Comparison of ENCODE assay signal across 10 mouse cellular contexts in genomic region chr1:154688876-154689665, GRCm38 (mm10).
DNase-seq lines count a peak whose midpoint lies in the region; ATAC-seq lines count a peak whose summit lies in the region.
"Had no signal": no experiment of that assay in that cellular context is flagged by ENCODE, and none has a peak within 500 bp of the region (broad histone marks: within the 10 kb centered on the region; RNA-seq: fewer than 3 reads in every experiment).

No protein-coding gene starts in this region.

- H3K4me2 ChIP-seq in midbrain, embryonic 13.5 days (replicated peaks), result no peak overlapping the region; the same call in 1 of the 2 replicates
- H3K4me2 ChIP-seq in midbrain, embryonic 11.5 days, result no peak overlapping the region

- H3K36me3 ChIP-seq in heart, embryonic 10.5 days, result no peaks in the 10 kb centered on the region
- H3K36me3 ChIP-seq in midbrain, embryonic 13.5 days, result no peaks in the 10 kb centered on the region
- no peaks in the 10 kb centered on the region for H3K36me3 ChIP-seq in midbrain, embryonic 11.5 days (ENCODE audit: control insufficient read depth, insufficient read depth, low read length)

- ATAC-seq in midbrain, embryonic 13.5 days, result no peak
- ATAC-seq in midbrain, embryonic 11.5 days (ENCODE audit: low FRiP score), result no peak

- 37% methylated on average over 14 of the region's 14 CpGs for WGBS in heart, embryonic 10.5 days
- WGBS in midbrain, embryonic 13.5 days, result 45% methylated on average over 14 of the region's 14 CpGs
- WGBS in midbrain, embryonic 11.5 days, result 46% methylated on average over 14 of the region's 14 CpGs

- no peak for DNase-seq in heart, embryonic 10.5 days (ENCODE audit: low spot score)
- no peak for DNase-seq in heart, postnatal 36 days
- DNase-seq in midbrain, embryonic 11.5 days (ENCODE audit: low spot score, missing footprints), result no peak
- peak; percentile 54 to 60 for DNase-seq in left cerebral cortex, adult 9 months (ENCODE audit: low spot score in 2 of 2)
- peak; percentile 80 for DNase-seq in telencephalon, adult 2 months (ENCODE audit: low read depth, low spot score)
- no peak for DNase-seq in layer of hippocampus, postnatal 10 days (ENCODE audit: low spot score in 2 of 2)
- DNase-seq: adrenal gland, adult 2 months; cerebellum, adult 9-11 months; lung, postnatal 4 days had no signal

- intact Hi-C loops in heart, postnatal 36 days (cut with DNase I), result no loop called here

- no peaks in the 10 kb centered on the region for H3K27me3 ChIP-seq in heart, embryonic 10.5 days (ENCODE audit: insufficient read depth, poor library complexity, severe bottlenecking)
- H3K27me3 ChIP-seq in midbrain, embryonic 13.5 days, result no peaks in the 10 kb centered on the region
- H3K27me3 ChIP-seq in midbrain, embryonic 11.5 days (ENCODE audit: control insufficient read depth, insufficient read depth, low read length), result no peaks in the 10 kb centered on the region

- peaks cover 16% of the 10 kb centered on the region for H3K4me1 ChIP-seq in heart, embryonic 10.5 days
- H3K4me1 ChIP-seq in midbrain, embryonic 13.5 days (replicated peaks), result peaks cover 9% of the 10 kb centered on the region; the same call in 1 of the 2 replicates
- H3K4me1 ChIP-seq in midbrain, embryonic 11.5 days (ENCODE audit: control insufficient read depth, insufficient read depth, low read length), result no peaks in the 10 kb centered on the region

- H3K27ac ChIP-seq in heart, embryonic 10.5 days, result peak overlapping the region; percentile 6; the same call in 1 of the 2 replicates
- no peak overlapping the region for H3K27ac ChIP-seq in midbrain, embryonic 13.5 days
- no peak overlapping the region for H3K27ac ChIP-seq in midbrain, embryonic 11.5 days (ENCODE audit: low read depth, low read length)

- H3K9ac ChIP-seq in midbrain, embryonic 13.5 days (replicated peaks), result 0 out of 2 replicates have a peak overlapping the region, but pooled peaks have one; percentile 1
- no peak overlapping the region for H3K9ac ChIP-seq in midbrain, embryonic 11.5 days (ENCODE audit: low read length)

- H3K4me3 ChIP-seq in heart, embryonic 10.5 days, result 0 out of 2 replicates have a peak overlapping the region, but pooled peaks have one; percentile 15
- no peak overlapping the region for H3K4me3 ChIP-seq in midbrain, embryonic 13.5 days (replicated peaks)
- no peak overlapping the region for H3K4me3 ChIP-seq in midbrain, embryonic 11.5 days (ENCODE audit: low read depth, low read length)

- H3K9me3 ChIP-seq in heart, embryonic 10.5 days, result no peaks in the 10 kb centered on the region
- no peaks in the 10 kb centered on the region for H3K9me3 ChIP-seq in midbrain, embryonic 13.5 days
- H3K9me3 ChIP-seq in midbrain, embryonic 11.5 days (ENCODE audit: control insufficient read depth, low read length), result no peaks in the 10 kb centered on the region

Comparison
In these comparisons a context has a peak if more than half of its experiments do, and no peak if none do; other contexts are left out.
1. DNase-seq: peak in left cerebral cortex, adult 9 months (2 of 2) and telencephalon, adult 2 months (single experiment); none in heart, embryonic 10.5 days (single experiment), heart, postnatal 36 days (0 of 2), midbrain, embryonic 11.5 days (single experiment) and layer of hippocampus, postnatal 10 days (0 of 2).